ENCODE assay signal across 20 mouse cellular contexts in the genomic region with DNA sequence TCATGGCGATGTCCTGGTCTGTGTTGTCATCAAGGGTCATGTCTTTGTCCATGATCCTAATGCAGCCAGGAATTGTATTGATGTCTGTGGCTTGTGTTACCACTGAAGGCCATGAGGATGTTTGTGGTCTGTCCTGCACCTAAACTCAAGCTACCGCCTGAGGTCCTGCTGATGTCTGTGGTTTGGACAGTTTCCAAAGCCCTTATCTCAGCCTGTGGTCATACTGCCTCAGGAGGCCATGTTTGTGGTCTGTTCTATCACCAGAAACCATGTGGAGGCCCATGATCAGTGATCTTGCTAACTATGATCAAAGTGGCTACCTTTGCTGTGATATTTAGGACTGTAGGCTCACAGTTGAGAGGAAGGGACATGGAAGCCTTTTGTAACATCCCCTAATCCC.
DNase-seq lines count a peak whose midpoint lies in the region; ATAC-seq and TF ChIP-seq lines count a peak whose summit lies in the region.
"Had no signal": no experiment of that assay in that cellular context is flagged by ENCODE, and none has a peak within 500 bp of the region (broad histone marks: within the 10 kb centered on the region; RNA-seq: fewer than 3 reads in every experiment).

No protein-coding gene starts in this region.

- TF ChIP-seq CTCF in liver, postnatal 0 days (IDR thresholded peaks at IDR 0.05; ENCODE audit: low read depth), result no peak
- no peak for TF ChIP-seq CTCF in left cerebral cortex, adult 2 months (IDR thresholded peaks at IDR 0.05)

- ATAC-seq in hematopoietic stem cell, adult 5-6 weeks (replicated peaks in 1 of 2; ENCODE audit: insufficient read depth in 1 of 2, low FRiP score in 2 of 2, low TSS enrichment in 1 of 2, low read depth in 1 of 2, poor library complexity in 2 of 2, severe bottlenecking in 2 of 2), result peak; percentile 92 to 93
- peak; percentile 86 for ATAC-seq in liver, postnatal 0 days
- no peak for ATAC-seq in hindbrain, embryonic 16.5 days
- ATAC-seq: forebrain, embryonic 13.5 days; inflammation-experienced regulatory T-cells, adult 6 months had no signal

- intact Hi-C loops in left cerebral cortex, adult 2 months (cut with DNase I), result no loop called here
- intact Hi-C loops in heart, postnatal 14 days (cut with DNase I), result no loop called here

- H3K4me2 ChIP-seq in liver, postnatal 0 days (ENCODE audit: low read depth, low read length), result no peak overlapping the region
- no peak overlapping the region for H3K4me2 ChIP-seq in hindbrain, embryonic 16.5 days (ENCODE audit: low read length)
- H3K4me2 ChIP-seq: embryonic facial prominence, embryonic 15.5 days; forebrain, embryonic 13.5 days; heart, embryonic 13.5 days; neural tube, embryonic 15.5 days had no signal

- no peaks in the 10 kb centered on the region for H3K36me3 ChIP-seq in liver, postnatal 0 days (replicated peaks; ENCODE audit: insufficient read depth, low read length)
- no peaks in the 10 kb centered on the region for H3K36me3 ChIP-seq in hindbrain, embryonic 16.5 days (ENCODE audit: control insufficient read depth, insufficient read depth, low read length)
- H3K36me3 ChIP-seq: embryonic facial prominence, embryonic 15.5 days; heart, embryonic 13.5 days; midbrain, embryonic 10.5 days; neural tube, embryonic 15.5 days had no signal

- 64% methylated on average over 2 of the region's 2 CpGs for WGBS in liver, postnatal 0 days (ENCODE audit: insufficient replicate concordance)
- WGBS in hindbrain, embryonic 16.5 days, result 93% methylated on average over 2 of the region's 2 CpGs

- H3K9me3 ChIP-seq in liver, postnatal 0 days (ENCODE audit: low read length), result no peaks in the 10 kb centered on the region
- H3K9me3 ChIP-seq in hindbrain, embryonic 16.5 days (ENCODE audit: control insufficient read depth, low read length), result no peaks in the 10 kb centered on the region
- H3K9me3 ChIP-seq: embryonic facial prominence, embryonic 15.5 days; forebrain, embryonic 13.5 days; heart, embryonic 13.5 days; midbrain, embryonic 10.5 days; neural tube, embryonic 15.5 days had no signal

- TF ChIP-seq EP300 in liver, postnatal 0 days (IDR thresholded peaks at IDR 0.05; ENCODE audit: low read depth), result peak; percentile 89

- no peaks in the 10 kb centered on the region for H3K27me3 ChIP-seq in liver, postnatal 0 days (ENCODE audit: insufficient read depth, low read length)
- H3K27me3 ChIP-seq in hindbrain, embryonic 16.5 days (replicated peaks; ENCODE audit: control insufficient read depth, insufficient read depth, low read length), result no peaks in the 10 kb centered on the region
- H3K27me3 ChIP-seq: embryonic facial prominence, embryonic 15.5 days; forebrain, embryonic 13.5 days; heart, embryonic 13.5 days; neural tube, embryonic 15.5 days had no signal

- H3K4me1 ChIP-seq in liver, postnatal 0 days (ENCODE audit: insufficient read depth), result peaks cover 3% of the 10 kb centered on the region
- no peaks in the 10 kb centered on the region for H3K4me1 ChIP-seq in hindbrain, embryonic 16.5 days (ENCODE audit: control insufficient read depth, insufficient read depth, low read depth, low read length)
- H3K4me1 ChIP-seq: embryonic facial prominence, embryonic 15.5 days; forebrain, embryonic 13.5 days; heart, embryonic 13.5 days; midbrain, embryonic 10.5 days; neural tube, embryonic 15.5 days had no signal

- H3K4me3 ChIP-seq in liver, postnatal 0 days (ENCODE audit: low read depth, low read length), result no peak overlapping the region
- no peak overlapping the region for H3K4me3 ChIP-seq in left cerebral cortex, adult 2 months
- no peak overlapping the region for H3K4me3 ChIP-seq in hindbrain, embryonic 16.5 days (ENCODE audit: low read length)
- H3K4me3 ChIP-seq: embryonic facial prominence, embryonic 15.5 days; forebrain, embryonic 13.5 days; heart, embryonic 13.5 days; midbrain, embryonic 10.5 days; neural tube, embryonic 15.5 days had no signal

- H3K9ac ChIP-seq in liver, postnatal 0 days (replicated peaks), result no peak overlapping the region
- H3K9ac ChIP-seq in hindbrain, embryonic 16.5 days (ENCODE audit: low read depth, low read length), result no peak overlapping the region
- H3K9ac ChIP-seq: embryonic facial prominence, embryonic 15.5 days; forebrain, embryonic 13.5 days; heart, embryonic 13.5 days; neural tube, embryonic 15.5 days had no signal

- H3K27ac ChIP-seq in liver, postnatal 0 days (ENCODE audit: low read depth), result no peak overlapping the region
- H3K27ac ChIP-seq in left cerebral cortex, adult 2 months, result no peak overlapping the region
- H3K27ac ChIP-seq in hindbrain, embryonic 16.5 days (ENCODE audit: low read depth, low read length), result no peak overlapping the region
- H3K27ac ChIP-seq: embryonic facial prominence, embryonic 15.5 days; forebrain, embryonic 13.5 days; heart, embryonic 13.5 days; midbrain, embryonic 10.5 days; neural tube, embryonic 15.5 days had no signal

- peak; percentile 2 for DNase-seq in spleen, adult 12 weeks (ENCODE audit: low spot score)
- no peak for DNase-seq in spleen, postnatal 14 days (ENCODE audit: low spot score in 2 of 2)
- DNase-seq in liver, postnatal 0 days, result peak; percentile 33
- DNase-seq in left cerebral cortex, adult 2 months (ENCODE audit: extremely low spot score in 1 of 2, low spot score in 2 of 2), result no peak
- no peak for DNase-seq in heart, postnatal 14 days
- DNase-seq in kidney, adult 8-10 months, result no peak
- DNase-seq: cerebellum, postnatal 10 days; embryo, embryonic 11 days; heart, postnatal 4 days; lung, postnatal 10 days; right cerebral cortex, postnatal 4 days; thymus, postnatal 4 days had no signal

Comparison
In these comparisons a context has a peak if more than half of its experiments do, and no peak if none do; other contexts are left out.
1. DNase-seq: peak in spleen, adult 12 weeks (single experiment) and liver, postnatal 0 days (single experiment); none in spleen, postnatal 14 days (0 of 2), left cerebral cortex, adult 2 months (0 of 2), heart, postnatal 14 days (0 of 2) and kidney, adult 8-10 months (0 of 2).